Mouse (Mus musculus) bone marrow macrophage, adult 2 months (primary cell): ENCODE results near the gene Aldh6a1.

Source experiments
- CTCF ChIP-seq: IDR thresholded peaks from 2 replicates; pipeline ENCODE4 v1.5.1; 2012; ENCODE audit warnings: low read depth, mild to moderate bottlenecking, low read length, moderate library complexity
- POLR2A ChIP-seq: IDR thresholded peaks from 2 replicates; pipeline ENCODE4 v1.6.1; 2012; ENCODE audit warnings: mild to moderate bottlenecking, low read depth, low read length, borderline replicate concordance

DNA sequence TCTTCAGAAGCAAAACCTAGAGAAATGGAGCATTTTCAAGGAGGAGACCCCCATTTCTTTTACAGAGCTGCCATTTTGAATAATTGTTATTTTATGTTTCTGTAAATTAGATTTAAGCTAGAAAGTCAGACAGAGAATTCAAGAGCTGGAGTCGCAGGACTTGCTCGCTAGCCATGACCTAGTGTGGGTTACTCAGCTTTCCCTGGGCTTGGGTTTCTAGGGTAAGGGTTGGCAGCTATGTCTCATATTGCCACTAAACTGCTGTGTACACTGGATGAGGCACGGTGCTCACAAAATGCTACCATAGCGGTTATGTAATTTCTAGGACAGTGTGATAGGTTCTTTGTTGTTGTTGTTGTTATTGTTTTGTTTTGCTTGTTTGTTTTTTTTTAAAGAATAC, 58.1 kb downstream of the Aldh6a1 start:
- TF ChIP-seq CTCF (no peak), POLR2A (no peak)
